Mouse (Mus musculus) kidney, adult 8-10 months (tissue): ENCODE results near the gene Dnajc12.
"Not testable (repeated sequence)": the region's sequence is repeated elsewhere in the genome, so short reads cannot be mapped to it uniquely, and the experiment has no call there.

Experiments used
- DNase-seq, 2 experiments: peaks; one replicate each; pipeline ENCODE4 v3.0.0; 2022

Dnajc12 gene

DNA sequence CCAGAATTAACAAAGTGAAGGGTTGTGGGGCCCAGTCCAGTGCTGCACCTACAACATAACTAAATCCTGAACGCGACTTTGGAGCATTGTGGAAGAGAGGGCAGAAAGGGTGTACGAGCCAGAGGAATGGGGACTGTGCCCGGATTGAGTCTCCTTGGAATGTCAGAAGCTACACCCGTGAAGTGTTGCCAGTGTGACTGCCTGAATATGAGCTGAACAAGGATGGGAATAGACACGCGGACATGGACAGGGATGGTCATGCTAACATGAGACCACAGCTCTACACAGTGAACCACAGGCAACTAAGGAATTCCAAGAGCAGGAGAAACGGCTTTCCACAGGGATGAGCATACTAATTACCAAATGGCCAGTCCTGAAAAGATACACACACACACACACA lies 49.9 kb downstream of the Dnajc12 start:
- DNase-seq: no peak

DNA sequence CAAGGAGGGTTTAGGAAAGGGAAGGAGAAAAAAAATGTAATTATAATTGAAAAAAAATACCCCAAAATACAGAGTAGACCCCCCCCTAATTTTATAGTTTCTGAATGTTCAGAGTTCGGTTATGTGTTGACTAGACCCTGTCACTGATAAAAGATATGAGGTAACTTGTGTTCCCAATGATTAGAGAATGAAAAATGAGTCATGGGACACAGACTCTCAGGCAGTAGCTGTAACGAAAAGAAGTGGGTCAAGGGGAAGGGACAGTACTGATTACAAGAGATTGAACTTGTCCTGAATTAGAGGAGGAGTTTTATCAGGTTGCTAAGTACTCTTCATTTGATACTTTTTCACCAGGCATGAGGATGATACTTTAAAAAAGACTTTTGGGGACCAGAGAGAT lies 50.6 kb downstream of the Dnajc12 start:
- DNase-seq: no peak

DNA sequence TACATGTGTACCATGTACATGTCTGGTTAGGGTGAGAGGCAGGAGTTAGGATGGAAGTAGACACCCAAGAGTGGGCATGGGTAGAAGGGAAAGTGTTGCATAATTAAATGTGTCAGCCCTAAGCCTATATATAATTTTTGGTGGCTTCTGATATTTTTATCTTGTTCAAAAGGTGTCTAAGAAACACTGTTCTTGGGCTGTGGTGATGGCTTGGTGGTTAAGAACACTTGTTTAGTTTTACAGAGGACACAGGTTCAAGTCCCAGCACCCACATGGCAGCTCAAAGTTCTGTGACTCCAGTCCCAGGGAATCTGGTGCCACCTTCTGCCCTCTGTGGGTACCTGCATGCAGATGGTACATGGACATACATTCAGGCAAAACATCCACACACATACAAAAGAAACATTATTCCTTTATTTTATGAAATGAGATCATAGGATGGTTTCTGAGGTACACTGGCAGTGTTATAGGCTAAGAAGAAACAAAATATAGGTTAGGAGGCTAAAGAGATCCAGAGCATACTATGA lies 56.6 kb downstream of the Dnajc12 start:
- no peak for DNase-seq

DNA sequence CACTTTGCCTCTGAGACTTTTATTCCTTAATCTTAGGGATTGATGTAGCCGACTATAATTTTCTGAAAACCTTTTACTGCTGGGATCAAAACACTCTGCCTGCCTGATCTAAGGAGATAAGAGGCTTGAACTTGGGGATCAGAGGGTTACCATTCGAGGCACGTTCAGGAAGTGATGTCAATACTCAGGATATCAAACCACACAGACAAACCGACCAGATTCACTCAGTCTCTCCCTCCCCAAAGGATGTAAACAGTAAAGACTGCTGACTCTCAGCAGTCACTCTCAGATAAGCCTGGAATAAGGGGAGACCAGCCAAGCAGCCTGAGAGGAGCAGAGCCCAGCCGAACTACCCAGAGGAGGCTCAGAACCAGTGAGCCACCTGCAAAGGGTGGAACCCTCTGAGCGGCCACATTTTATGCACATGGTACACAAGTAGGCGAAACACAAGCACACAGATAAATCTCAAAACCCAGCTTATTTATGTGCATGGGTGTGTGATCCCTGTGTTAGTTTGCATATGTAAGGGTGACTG lies 57.5 kb downstream of the Dnajc12 start:
- DNase-seq: no peak

DNA sequence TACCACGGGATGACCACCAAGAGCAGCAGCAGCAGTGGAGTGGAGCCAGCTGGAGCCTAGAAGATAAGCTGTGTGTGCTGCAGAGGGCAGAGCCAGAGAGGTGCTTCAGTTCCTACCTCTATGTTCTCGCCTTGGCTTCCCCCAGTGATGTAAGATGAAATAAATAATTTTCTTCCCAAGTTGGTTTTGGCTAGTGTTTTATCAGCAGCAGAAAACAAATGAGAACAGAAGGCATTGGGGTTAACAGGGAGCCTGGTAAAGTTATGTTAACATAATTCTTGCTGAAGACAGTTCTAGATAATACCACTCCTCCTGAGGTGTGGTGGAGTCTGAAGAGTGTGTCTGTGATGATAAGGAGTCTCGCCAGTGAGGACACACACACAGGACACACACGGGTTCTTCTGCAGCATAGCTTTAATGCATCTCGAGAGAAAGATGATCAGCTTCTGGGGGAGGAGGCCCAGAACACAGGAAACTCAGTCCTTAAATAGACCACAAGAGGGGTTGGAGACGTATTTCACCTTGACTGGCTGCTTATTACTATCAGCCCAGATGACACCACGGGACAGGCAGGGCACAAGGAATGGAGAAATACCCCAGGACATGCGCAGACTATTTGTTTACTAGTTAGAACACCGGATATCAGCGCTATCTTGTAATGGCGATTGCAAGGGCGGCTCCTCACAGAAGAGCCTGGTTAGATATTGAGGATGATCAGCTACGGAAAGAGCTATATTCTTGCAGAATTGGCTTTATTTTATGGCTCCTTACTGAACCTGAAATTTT lies 62.6 kb downstream of the Dnajc12 start:
- not testable (repeated sequence) for DNase-seq

DNA sequence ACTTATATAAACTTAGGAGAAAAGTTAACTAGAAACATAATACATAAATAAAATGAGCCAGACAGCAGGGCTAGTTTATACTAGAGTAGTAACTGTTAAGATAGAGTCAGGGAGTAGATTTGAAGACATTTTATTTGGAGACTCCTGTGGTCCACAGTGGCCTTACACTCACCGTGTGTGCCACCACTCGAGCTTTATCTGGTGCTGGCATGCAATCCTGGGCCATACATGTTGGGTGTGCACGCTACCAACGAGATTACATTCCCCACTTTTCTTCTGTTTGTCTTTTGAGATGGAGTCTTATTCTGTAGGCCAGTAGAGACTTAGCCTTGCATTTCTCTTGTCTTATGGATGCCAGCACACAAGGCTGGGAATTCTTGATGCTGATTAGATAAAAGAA lies 71.7 kb downstream of the Dnajc12 start:
- DNase-seq: no peak

DNA sequence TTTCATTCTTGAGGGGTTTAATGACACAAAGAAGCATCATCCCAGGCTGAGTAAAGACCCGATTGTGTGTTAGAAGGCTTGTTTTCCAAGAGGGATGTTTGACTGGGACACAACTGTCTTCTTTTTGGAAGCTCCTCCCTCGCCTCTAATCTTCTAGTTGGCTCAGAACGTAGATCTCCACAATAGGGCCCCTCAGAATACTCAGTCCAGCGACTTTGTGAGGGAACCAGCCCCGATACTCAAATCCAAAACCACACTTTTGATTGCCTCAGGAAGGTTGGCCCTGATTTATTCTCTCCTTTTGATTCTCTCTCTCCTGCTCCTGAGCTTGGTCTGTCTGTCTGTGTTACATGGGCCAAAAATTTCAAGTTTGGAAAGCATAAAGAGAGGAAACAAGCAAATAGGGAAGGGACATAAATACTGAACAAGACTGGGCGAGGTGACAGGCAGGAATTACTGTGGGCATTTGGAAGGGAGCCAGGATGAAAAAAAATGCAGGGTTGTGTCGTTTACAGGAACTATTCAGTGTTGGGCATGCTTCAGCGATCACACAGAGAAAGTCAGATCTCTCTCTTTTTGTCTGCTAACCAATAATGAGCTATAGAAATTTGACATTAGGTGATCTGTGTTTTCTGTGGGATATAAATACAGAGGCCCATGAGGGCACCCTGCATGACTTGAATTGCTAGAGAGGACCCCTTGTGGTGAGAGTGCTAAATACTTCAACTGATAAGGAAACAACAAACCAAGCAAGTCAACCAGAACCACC lies 73.1 kb downstream of the Dnajc12 start:
- DNase-seq: peak; percentile 36 to 47

DNA sequence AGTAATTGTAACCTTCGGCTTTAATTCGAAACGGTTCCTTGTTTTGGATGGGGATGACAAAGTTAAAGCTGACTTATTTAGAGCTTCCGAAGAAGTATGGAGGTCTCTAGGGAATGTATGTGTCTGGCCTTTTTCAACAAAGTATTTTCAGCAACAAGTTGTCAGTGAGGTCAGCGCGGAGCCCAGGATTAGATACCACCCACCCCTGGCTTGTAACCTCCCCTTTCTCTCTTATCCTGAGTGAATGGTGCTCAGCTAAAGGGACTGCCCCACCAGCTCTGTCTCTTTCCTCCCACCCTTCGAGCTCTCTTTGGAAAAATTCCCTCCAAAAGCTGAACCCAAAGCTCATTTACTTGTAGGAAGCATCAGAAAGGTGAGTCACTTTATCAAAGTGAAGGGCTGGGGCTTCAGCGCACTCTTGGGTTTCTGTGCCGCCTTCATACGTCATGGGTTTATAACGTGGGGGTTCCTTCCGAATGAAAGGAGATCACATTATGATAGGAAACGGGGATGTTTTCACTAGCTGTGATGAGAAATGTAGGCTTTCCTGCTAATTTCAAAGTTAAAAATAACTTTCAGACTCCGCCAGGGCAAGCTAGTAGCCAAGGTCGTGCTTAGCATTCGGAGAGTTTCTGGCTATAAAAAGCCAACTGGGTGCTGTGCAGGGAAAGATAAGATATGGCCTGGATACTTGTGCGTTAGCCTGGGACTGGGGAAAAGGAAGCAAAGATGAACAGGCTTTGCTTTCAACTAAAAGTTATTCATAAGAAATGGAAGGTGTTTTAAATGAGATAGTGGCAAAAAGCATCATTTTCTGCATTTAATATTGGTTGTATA lies 75.3 kb downstream of the Dnajc12 start:
- no peak for DNase-seq
